Mouse (Mus musculus) cerebellum, adult 2 months (tissue): Measurements from ENCODE around the gene Acer1. TPM values are rescaled to one million over a fixed set of nuclear protein-coding genes. Genes with fewer than 3 reads are reported as not detected.

Source experiments
- DNase-seq, 2 experiments: peaks; one replicate each; pipeline ENCODE4 v3.0.0; 2021
- H3K27ac ChIP-seq: fragments of 200-500 bp; 2 replicates; pipeline ENCODE4 v1.5.1; 2012; ENCODE audit warnings: low read length, control low read depth, inconsistent platforms; ENCODE audit not compliant: insufficient read depth
- H3K27me3 ChIP-seq: fragments of 200-500 bp; 2 replicates; pipeline ENCODE4 v1.6.1; 2012; ENCODE audit warnings: inconsistent platforms, mild to moderate bottlenecking, low read length, moderate library complexity; ENCODE audit not compliant: control insufficient read depth, insufficient read depth
- H3K4me1 ChIP-seq: fragments of 200-500 bp; 2 replicates; pipeline ENCODE4 v1.6.1; 2011; ENCODE audit warnings: low read length; ENCODE audit not compliant: control insufficient read depth, insufficient read depth
- H3K4me3 ChIP-seq: fragments of 200-500 bp; replicated peaks from 2 replicates; pipeline ENCODE3; 2011; ENCODE audit warnings: mild to moderate bottlenecking, low read depth, low read length, control low read depth; ENCODE audit not compliant: insufficient read depth
- CTCF ChIP-seq: fragments of 200-500 bp; IDR thresholded peaks from 2 replicates; pipeline ENCODE4 v1.5.1; 2011; ENCODE audit warnings: low read depth, mild to moderate bottlenecking, control low read depth, low read length, moderate library complexity, borderline replicate concordance; ENCODE audit not compliant: insufficient read depth
- POLR2A ChIP-seq: fragments of 200-500 bp; IDR thresholded peaks from 2 replicates; pipeline ENCODE4 v1.6.1; 2011; ENCODE audit warnings: low read length, control low read depth, borderline replicate concordance; ENCODE audit not compliant: insufficient read depth
- WGBS: fragments of 180-500 bp; shearing (Covaris S2); methylation state at CpG from one replicate; pipeline ENCODE4 v1.1.7; 2018; 5-methylcytosine and 5-hydroxymethylcytosine counted together
- polyA plus RNA-seq: library from polyadenylated mRNA; depleted of rRNA; stranded (reverse); fragments of >200 nt; gene quantifications from 2 replicates; pipeline ENCODE4 v1.2.3, GENCODE M21; 2012

Acer1 gene
- polyA plus RNA-seq, 1 experiment = not detected

DNA sequence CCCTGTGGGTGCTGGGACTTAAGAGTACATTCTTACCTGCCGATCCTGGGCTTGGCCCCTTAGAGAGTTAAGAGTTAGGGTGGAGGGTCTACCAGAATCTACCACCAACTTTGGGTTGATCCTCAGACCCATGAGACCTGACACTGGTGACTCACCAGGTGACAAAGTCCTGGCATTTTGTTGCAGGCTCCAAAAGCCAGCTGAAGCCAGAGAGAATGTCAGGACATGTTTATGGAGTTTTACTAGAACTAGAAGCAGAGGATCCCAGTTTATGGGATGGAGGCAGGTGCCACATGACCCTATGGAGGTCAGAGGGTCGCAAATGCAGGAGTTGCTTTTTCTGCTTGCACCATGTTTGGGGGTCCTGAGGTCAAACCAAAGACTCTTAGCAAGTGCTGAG, 14.6 kb upstream of the Acer1 start:
- no peak for TF ChIP-seq CTCF
- no peak for TF ChIP-seq POLR2A
- peak overlapping the region; percentile 24; the same call in 1 of the 2 replicates for H3K27ac ChIP-seq
- no peaks in the 10 kb centered on the region for H3K4me1 ChIP-seq
- H3K4me3 ChIP-seq = no peak overlapping the region
- peak in 1 of 2 experiments; percentile 20 for DNase-seq
- no peaks in the 10 kb centered on the region for H3K27me3 ChIP-seq
- WGBS = 71% methylated on average over 2 of the region's 2 CpGs

DNA sequence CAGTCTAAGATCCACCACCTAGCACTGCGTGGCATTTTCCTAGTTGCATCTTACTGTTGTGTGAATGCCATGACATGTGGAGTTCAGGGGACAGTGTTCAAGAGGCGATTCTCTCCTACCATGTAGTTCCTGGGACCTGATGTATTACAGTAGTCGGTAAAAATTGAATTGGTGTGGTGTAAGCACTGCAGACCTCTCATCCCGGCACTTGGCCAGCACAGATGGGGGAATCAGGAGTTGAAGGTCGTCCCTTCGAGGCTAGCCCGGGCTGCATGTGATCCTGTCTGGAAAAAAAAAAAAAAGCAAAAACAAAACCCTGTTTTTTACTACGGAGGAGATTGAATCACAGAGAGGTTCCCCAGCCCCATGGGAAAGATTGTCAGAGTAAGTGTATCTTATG, 13.1 kb upstream of the Acer1 start:
- peak in 1 of 2 experiments; percentile 6 for DNase-seq
- peaks cover 5% of the 10 kb centered on the region; the same call in 1 of the 2 replicates for H3K4me1 ChIP-seq
- 84% methylated on average over 8 of the region's 8 CpGs for WGBS
- H3K27me3 ChIP-seq = no peaks in the 10 kb centered on the region
- H3K4me3 ChIP-seq = no peak overlapping the region
- H3K27ac ChIP-seq = no peak overlapping the region
- TF ChIP-seq POLR2A = no peak
- no peak for TF ChIP-seq CTCF

DNA sequence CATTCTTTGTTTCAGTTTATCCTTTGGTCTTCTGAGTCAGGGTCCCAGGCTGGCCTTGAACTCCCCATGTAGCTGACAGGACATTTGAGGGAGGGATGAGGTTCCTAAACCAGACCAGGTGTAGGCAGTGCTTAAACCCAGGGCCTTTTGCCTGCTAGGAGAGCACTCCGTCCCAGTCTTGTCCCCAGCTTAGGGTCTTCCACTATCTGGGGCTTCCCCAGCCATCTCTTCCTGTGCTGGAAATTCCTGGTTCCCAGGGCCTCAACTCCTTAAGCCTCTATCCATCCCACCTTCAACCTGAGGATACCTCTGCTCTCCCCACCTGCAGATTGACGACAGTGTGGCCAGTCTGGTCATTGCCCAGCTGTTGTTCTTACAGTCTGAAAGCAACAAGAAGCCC, 9.0 kb upstream of the Acer1 start:
- DNase-seq = peak in 1 of 2 experiments; percentile 11
- H3K27me3 ChIP-seq = no peaks in the 10 kb centered on the region
- TF ChIP-seq POLR2A (no peak), CTCF (no peak)
- peak overlapping the region; percentile 88 for H3K4me3 ChIP-seq
- peaks cover 5% of the 10 kb centered on the region; the same call in 1 of the 2 replicates for H3K4me1 ChIP-seq
- no peak overlapping the region; the same call in 1 of the 2 replicates for H3K27ac ChIP-seq
- WGBS = 71% methylated on average over 2 of the region's 2 CpGs

DNA sequence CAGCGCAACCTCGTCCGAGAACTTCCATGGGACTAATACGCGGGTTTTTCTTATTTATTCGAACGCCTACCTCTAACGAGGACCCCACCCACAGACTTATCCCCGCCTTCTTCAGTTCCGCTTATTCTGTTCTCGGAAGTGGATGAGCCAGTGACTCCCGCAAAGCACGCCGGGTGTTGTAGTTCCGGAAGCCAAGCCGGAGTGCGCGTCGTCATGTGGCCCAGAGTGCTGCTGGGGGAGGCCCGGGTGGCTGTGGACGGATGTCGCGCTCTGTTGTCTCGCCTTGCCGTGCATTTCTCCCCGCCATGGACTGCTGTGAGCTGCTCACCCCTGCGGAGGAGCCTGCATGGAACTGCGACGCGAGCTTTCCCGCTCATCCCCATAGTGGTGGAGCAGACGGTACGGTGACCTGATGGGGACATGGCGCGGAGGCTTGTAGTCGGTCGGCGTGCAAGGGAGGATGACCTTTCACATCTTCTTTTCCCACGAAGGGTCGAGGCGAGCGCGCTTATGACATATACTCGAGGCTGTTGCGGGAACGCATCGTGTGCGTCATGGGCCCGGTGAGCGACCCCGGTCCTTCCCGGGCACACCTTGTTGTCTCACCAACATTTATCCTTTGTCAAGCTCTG, 8.3 kb upstream of the Acer1 start, which contains the start of gene Clpp:
Gene Clpp (plus strand): TSS at position 191 of the 632 bp plus-strand sequence.
- no peak for TF ChIP-seq CTCF
- TF ChIP-seq POLR2A = peak; percentile 97
- H3K27ac ChIP-seq = peak within 1 kb of the TSS; percentile 84
- H3K4me3 ChIP-seq = peak within 1 kb of the TSS; percentile 88
- under 1% methylated on average over 52 of the region's 52 CpGs for WGBS
- no peaks in the 10 kb centered on the region for H3K27me3 ChIP-seq
- peak; percentile 94 to 97 for DNase-seq
- peaks cover 5% of the 10 kb centered on the region; the same call in 1 of the 2 replicates for H3K4me1 ChIP-seq

DNA sequence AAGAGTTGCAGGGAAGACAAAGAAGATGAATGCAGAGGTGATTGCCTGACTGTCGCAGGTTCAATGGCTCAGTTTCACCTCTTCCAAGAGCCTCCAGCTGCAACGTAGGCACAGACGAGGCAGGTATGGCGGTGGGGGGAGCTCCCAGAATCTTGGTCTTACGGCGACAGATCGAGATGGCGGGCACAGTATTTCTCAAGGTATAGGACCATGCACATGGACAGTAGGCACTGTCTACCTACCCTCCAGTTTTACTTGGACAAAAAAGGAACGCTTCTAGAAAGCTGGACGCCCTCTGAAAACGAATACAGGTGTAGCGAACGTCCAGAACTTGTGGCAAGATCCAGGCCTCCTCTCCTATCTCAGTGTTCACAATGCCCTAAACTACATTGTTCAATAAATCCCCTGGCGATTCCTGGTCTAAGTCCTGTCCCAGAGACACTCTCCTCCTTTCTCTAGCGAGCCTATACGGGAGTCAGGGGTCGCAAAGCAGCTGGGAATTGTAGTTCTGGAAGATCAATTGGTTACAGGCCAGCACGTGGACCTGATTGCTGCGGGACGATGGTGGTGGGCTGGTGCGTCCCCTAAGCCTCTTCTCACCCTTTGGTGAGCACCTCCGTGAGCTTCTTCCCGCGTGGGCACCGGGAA, 7.7 kb upstream of the Acer1 start:
- Histone ChIP-seq H3K27ac (peak overlapping the region; percentile 24; the same call in 1 of the 2 replicates), H3K27me3 (no peaks in the 10 kb centered on the region), H3K4me3 (peak overlapping the region; percentile 88), H3K4me1 (peaks cover 5% of the 10 kb centered on the region; the same call in 1 of the 2 replicates)
- peak in 1 of 2 experiments; percentile 86 for DNase-seq
- TF ChIP-seq POLR2A = 0 out of 2 replicates have a peak, but pooled peaks have one; percentile 41
- TF ChIP-seq CTCF = no peak
- 1% methylated on average over 25 of the region's 25 CpGs for WGBS

GRCm38 (mm10) chr17:56988921-56989430, 7.0 kb upstream of the Acer1 start:
- peaks cover 5% of the 10 kb centered on the region; the same call in 1 of the 2 replicates for H3K4me1 ChIP-seq
- no peak overlapping the region for H3K4me3 ChIP-seq
- WGBS = 71% methylated on average over 7 of the region's 7 CpGs
- TF ChIP-seq POLR2A (no peak), CTCF (no peak)
- DNase-seq = peak in 1 of 2 experiments; percentile 13
- no peaks in the 10 kb centered on the region for H3K27me3 ChIP-seq
- H3K27ac ChIP-seq = no peak overlapping the region

DNA sequence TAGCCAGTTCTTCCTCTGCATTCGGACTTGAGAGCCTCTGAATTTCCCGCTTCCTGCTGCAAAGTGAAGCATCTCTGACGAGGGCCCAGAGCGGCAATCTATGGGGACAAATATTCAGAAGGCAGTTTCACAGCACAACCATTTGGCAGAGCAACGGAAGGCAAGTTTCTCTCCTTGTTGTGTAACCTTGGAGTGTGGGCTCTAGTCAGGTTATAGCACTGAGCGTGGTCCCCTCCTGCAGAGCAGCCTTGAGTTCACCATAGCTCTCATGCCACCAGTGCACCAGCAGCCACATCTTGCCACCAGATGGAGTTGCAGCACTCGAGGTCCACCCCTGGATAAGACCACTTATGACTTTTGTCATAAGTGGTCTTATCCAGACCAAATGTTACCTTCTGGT, 6.5 kb upstream of the Acer1 start:
- DNase-seq = no peak
- no peak overlapping the region for H3K27ac ChIP-seq
- no peak for TF ChIP-seq CTCF
- no peak for TF ChIP-seq POLR2A
- peaks cover 5% of the 10 kb centered on the region; the same call in 1 of the 2 replicates for H3K4me1 ChIP-seq
- H3K4me3 ChIP-seq = no peak overlapping the region
- WGBS = 80% methylated on average over 7 of the region's 7 CpGs
- H3K27me3 ChIP-seq = no peaks in the 10 kb centered on the region
